Mouse (Mus musculus): ENCODE measurements around the gene B3galt5.

The B3galt5 gene

DNA sequence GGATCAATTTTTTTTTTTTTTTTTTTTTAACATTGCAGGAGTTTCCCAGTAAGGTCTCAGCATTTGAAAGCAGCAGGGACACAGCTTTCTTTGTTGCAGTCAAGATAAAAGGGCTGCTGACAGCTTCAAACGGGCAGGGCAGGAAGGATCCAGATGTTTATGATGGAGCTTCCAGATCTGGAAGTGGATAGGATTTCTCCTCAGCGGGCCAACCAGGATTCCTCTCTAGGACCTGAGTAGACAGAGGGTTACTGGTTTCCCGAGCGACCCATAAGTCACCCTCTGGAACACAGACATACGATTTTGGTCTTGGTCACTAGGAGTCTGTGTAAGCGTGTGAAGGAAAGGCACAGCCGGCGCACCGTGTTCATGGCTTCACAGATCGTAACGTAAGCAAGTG lies 112.5 kb downstream of the B3galt5 start:
- no peak for DNase-seq

DNA sequence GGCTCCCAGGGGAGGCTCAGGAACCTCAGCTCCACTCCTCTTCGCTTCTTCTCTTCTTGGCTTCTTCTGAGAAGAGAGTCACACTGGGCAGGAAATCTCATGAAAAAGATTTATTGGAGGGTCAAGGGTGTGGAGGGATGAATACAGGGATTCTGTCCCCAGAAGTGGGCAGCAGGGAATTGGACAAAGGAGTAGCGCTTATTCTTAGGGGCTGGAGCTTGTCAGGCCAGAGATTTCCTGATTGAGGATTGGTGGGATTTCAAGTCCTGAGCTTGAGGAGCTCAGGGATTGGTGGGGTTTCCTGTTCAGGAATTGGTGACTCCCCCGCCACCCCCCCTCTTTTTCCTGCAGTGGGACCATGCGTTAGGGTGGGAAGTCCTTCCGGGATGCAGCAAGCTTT lies 113.2 kb downstream of the B3galt5 start:
- no peak for DNase-seq

DNA sequence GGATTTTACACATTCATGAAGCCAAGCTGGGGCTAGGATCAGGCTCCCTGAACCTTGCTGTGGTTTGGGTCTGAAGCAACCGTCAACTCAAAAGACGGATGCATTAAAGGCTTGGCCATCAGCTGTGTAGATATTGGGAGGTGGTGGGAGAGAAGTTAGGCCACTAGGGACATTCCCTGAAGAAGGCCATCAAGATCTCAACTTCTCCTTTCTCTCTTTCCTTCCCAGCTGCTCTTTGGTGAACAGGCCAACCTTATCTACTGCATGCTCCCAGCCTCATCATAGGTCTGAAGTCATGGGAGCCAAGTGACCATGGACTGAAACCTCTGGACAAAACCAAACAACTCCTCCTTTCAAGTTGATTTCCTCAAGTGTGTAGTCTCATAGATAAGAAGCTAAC lies 115.9 kb downstream of the B3galt5 start:
- no peak for DNase-seq

DNA sequence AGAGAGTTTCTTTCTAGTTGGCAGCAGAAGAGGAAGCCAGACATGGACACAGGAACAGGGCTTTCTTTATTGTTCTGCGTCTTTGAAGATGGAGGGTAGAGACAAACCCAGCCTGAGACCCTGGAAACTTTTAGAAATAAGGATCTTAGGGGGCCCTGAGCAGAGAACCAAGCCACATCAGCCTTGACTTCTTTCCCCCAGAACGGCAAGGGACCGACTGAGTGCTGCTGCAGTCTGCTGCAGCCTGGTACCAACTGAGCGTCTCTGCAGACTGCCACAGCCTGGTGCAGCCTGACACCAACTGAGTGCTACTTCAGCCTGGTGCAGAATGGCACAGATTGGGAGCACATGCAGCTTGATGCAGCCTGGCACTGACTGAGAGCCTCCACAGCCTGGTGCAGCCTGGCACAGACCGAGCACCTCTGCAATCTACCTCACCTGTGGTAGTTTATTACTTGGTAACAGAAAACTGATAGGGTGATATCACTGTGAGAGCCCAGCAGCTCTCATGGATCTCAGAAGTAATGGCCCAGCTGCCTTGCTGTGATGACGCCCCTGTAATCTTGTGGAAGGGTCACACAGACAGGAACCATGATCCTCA lies 117.8 kb downstream of the B3galt5 start:
- no peak for DNase-seq

DNA sequence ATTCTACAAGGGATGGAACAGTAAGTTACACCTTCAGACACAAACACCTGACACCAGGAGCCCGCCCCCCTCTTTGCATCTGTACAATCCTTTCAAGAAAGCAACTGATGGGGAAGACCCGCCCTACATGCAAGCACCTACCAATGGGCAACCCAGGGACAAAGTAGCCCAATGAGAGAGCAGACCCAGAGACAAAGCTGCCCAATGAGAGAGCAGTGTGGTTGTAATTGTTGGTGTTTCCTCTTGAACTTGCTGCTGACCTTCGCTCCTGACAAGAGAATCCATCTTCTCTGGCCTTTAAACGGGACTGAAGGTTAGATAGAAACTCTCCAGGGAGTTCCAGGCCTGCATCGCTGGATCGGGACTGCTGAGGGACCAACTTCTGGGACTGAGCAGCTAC lies 118.4 kb downstream of the B3galt5 start:
- DNase-seq, result no peak

DNA sequence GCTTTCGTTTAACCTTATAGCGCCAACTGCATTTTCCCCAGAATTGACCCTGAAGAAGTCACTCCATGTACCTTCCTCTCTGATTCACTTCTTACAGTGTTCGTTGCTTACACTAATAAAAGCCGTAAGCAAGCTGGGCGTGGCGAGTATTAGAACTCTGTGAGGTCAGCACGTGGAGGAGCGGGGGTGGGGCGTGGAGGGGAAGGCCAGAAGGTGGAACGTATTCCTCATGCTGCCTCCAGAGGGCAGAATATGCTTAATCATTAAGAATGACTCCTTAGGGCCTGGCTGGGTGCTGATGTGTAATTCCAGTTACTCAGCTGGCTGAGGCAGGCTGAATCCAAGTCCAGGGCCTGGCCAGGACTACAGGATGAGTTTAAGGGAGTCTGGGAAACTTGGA lies 122.3 kb downstream of the B3galt5 start:
- peak; percentile 38 to 73 for DNase-seq

DNA sequence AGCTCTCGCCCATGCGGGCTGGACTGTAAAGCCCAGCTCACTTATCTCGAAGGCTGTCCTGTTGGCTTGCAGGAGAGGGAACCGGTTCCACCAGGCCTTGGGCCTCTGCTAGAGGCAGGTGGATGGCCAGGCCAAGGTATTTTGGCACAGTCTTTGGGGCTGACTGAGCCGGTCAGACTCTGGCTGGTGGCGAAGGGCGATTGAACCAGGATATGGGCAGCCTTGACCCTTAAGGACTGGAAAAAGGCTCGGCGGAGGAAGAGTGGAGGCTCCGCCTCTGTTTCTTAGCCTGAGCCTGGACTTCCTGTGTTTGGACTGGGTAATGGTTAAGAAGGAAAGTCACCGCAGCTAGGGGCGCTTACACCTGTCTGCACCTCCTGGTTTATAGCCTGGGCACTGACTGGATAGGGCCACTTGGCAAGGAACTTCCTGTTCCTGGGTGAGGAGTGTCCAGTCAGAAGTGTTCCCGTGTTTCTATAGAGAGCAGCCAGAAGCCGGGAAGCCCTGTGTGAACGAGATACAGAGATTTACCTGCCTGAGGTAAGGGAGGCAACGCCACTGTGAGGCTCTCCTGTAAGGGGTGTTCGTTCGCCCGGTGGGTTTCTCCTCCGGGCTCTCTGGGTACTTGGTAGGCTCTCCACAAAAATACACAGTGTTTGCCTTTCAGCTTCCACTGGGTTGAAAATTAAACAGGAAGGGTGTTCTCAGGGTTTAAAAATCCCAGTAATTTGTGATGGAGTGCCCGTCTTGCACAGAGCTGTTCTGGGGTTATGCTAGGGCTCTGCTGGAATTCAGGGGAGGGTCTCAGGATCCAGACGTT lies 125.9 kb downstream of the B3galt5 start:
- DNase-seq, result no peak

DNA sequence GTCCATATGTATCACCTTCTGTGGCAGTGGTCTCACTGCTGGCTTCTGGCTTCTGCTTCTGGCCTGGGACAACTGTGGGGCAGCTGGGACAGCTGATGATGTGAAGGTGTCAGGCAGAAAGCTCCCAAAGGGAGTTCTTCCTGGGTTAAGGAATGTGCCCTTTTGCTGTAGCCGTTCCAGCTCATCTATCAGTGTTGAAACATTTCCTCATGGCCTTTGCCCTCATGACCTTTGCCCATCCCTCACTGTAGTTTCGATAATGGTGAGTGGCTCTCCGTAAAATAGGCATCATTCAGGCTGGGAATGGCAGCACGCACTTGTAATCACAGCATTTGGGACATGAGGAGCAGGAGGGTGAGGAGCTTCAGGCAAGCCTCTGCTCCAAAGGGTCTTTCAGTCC lies 127.3 kb downstream of the B3galt5 start:
- DNase-seq, result no peak

DNA sequence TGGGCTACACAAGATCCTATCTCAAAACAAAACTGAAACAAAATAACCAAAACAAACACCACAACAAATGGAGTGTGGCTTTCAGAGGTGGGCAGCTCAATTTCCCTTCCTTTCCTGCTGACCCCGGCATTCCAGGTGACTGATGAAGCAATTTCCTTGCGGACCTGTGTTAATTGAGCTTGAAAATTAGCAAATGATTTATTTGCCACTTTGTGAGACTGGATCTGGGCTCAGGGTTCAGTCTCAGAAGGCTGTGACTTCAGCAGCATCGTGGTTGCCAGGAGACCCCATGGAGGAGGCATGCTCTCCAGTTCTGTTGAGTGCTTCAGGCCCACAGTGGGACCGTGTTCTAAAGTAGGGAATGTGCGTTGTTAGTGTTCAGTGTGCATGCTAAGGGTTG lies 127.7 kb downstream of the B3galt5 start:
- DNase-seq, result no peak

DNA sequence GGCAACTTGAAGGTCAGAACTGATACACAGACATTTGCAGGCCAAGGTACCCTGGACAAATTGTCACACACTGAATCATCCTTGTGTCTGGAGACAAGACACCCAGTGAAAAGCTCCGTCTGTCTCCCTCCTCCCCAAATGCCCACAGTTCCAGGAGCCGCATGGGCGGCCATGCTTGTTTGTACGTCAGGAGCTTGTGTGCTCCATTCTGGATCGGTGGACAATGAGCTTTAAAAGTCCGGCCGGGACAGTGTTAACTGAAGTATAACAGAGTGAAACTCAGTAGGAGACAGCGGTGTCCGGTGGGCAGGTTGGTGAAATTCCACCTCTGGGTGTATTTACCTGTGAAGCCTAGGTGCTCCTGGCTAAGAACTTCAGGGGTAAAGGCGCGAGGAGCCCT lies 129.3 kb downstream of the B3galt5 start:
- DNase-seq, result no peak
